Mouse (Mus musculus) kidney, adult 2 months (tissue): Measurements from ENCODE around the gene Pax9. TPM values are rescaled to one million over a fixed set of nuclear protein-coding genes. Genes with fewer than 3 reads are reported as not detected.

Source experiments
- DNase-seq: peaks from one replicate; pipeline ENCODE4 v3.0.0; 2021
- H3K27ac ChIP-seq: fragments of 200-500 bp; 2 replicates; pipeline ENCODE4 v1.5.1; 2012; ENCODE audit warnings: low read depth, low read length, control low read depth, inconsistent platforms; ENCODE audit not compliant: insufficient read depth
- H3K27me3 ChIP-seq: fragments of 200-500 bp; replicated peaks from 2 replicates; pipeline ENCODE4 v1.6.1; 2012; ENCODE audit warnings: mild to moderate bottlenecking, moderate library complexity, low read length, inconsistent platforms; ENCODE audit not compliant: control insufficient read depth, insufficient read depth
- H3K36me3 ChIP-seq: fragments of 200-500 bp; 2 replicates; pipeline ENCODE4 v1.6.1; 2012; ENCODE audit warnings: mild to moderate bottlenecking, moderate library complexity, low read length, inconsistent platforms; ENCODE audit not compliant: control insufficient read depth, insufficient read depth
- H3K4me1 ChIP-seq: fragments of 200-500 bp; 2 replicates; pipeline ENCODE4 v1.6.1; 2011; ENCODE audit warnings: low read length; ENCODE audit not compliant: control insufficient read depth, insufficient read depth
- H3K4me3 ChIP-seq: fragments of 200-500 bp; 2 replicates; pipeline ENCODE4 v1.5.1; 2011; ENCODE audit warnings: mild to moderate bottlenecking, low read depth, low read length, control low read depth; ENCODE audit not compliant: insufficient read depth
- CTCF ChIP-seq: fragments of 200-500 bp; conservative IDR thresholded peaks from 2 replicates; pipeline ENCODE4 v1.5.1; 2011; ENCODE audit warnings: low read depth, mild to moderate bottlenecking, control low read depth, low read length, moderate library complexity, mixed read lengths; ENCODE audit not compliant: insufficient read depth, insufficient read length
- POLR2A ChIP-seq: fragments of 200-500 bp; IDR thresholded peaks from one replicate; pipeline ENCODE4 v1.6.1; 2011; ENCODE audit warnings: low read depth, low read length, control low read depth
- WGBS: fragments of 180-500 bp; shearing (Covaris S2); methylation state at CpG from one replicate; pipeline ENCODE4 v1.1.7; 2018; 5-methylcytosine and 5-hydroxymethylcytosine counted together
- polyA plus RNA-seq: library from polyadenylated mRNA; depleted of rRNA; stranded (reverse); fragments of >200 nt; gene quantifications from 2 replicates; pipeline ENCODE4 v1.2.3, GENCODE M21; 2012

The Pax9 gene
- polyA plus RNA-seq, 1 experiment = not detected

DNA sequence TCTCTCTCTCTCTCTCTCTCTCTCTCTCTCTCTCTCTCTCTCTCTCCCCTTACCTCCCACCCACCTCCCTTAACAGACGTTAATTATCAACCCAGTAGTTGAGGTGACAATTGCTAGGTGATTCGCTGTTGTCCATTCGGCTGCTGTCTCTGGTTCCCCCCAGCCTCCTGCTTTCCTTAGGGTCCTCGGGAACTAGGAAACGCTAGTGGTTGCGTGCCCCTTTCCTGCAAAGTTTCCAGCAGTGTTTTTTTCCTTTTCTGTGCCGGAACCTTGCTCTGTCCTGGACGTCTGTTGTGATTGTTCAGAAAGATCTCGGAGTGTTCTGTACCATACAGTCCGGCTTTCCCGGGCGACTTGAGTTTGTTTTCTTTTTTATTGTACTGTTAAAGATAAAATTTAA, 6.2 kb downstream of the Pax9 start:
- TF ChIP-seq CTCF (no peak), POLR2A (no peak)
- 7% methylated on average over 12 of the region's 12 CpGs for WGBS
- no peak overlapping the region for H3K27ac ChIP-seq
- peaks cover 12% of the 10 kb centered on the region for H3K27me3 ChIP-seq
- H3K4me1 ChIP-seq = 0 out of 2 replicates have a peak, but pooled peaks cover 10% of the 10 kb centered on the region
- no peaks in the 10 kb centered on the region for H3K36me3 ChIP-seq
- no peak for DNase-seq
- H3K4me3 ChIP-seq = no peak overlapping the region

DNA sequence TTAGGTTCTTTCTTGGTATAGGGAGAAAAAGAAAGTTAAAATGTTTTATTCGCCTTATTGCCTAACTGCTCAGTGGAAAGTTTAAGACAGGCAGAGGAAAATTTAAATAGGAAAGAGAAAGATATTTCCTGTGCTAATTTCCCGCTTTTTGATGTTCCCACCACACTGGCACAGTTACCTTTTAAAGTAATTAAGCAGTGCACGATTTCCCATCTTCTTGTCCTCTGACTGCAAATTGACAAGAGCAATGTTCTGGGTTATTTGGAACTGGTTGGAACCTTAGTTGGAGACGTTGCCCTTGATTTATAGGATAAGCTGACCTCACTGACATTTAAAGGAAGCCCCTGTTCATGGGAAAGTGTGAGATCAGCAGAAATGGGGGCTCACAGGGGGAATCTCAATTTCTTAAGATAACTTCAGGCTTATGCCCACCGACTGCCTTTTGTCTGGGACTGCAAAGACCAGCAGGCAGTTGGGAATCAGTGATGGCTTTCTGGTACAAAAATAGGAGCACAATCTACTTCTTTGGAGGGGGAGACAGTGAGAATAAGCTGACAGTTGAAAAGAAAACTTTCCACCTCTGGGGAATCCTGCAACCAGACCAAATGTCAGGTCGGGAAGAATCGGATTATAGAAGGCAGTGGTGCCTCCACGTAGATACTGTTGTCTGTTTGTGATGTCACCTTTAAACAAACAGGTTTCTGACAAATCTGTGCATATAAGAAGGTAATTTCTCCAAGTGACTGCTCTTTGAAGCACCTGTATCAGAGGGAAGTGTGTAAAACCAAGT, 6.8 kb downstream of the Pax9 start:
- 16% methylated on average over 8 of the region's 8 CpGs for WGBS
- Histone ChIP-seq H3K36me3 (no peaks in the 10 kb centered on the region), H3K27me3 (peaks cover 12% of the 10 kb centered on the region), H3K27ac (no peak overlapping the region), H3K4me1 (0 out of 2 replicates have a peak, but pooled peaks cover 10% of the 10 kb centered on the region), H3K4me3 (no peak overlapping the region)
- no peak for DNase-seq
- TF ChIP-seq CTCF = no peak
- no peak for TF ChIP-seq POLR2A

DNA sequence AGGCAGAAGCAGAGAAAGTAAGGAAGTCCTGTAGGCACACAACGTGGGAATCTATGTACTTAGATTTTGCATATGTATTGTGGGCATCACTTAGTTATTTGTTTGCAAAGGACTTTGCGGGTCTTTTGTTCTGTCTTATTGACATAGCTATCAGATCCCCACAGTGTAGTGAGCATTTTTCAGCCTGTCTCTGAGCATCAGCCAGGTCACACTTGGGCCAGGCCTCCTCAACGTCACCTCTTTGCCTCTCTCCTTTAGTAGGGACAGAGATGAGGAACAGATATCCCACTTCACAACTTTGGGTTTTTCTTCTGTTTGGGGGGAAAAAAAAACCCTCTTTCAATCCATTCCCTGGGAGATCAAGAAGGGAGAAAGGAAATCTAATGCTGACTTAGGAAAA, 7.8 kb downstream of the Pax9 start:
- TF ChIP-seq CTCF = no peak
- no peak for TF ChIP-seq POLR2A
- no peak for DNase-seq
- peaks cover 12% of the 10 kb centered on the region for H3K27me3 ChIP-seq
- 0 out of 2 replicates have a peak, but pooled peaks cover 10% of the 10 kb centered on the region for H3K4me1 ChIP-seq
- 54% methylated on average over 3 of the region's 3 CpGs for WGBS
- no peak overlapping the region for H3K27ac ChIP-seq
- no peak overlapping the region for H3K4me3 ChIP-seq
- H3K36me3 ChIP-seq = no peaks in the 10 kb centered on the region

DNA sequence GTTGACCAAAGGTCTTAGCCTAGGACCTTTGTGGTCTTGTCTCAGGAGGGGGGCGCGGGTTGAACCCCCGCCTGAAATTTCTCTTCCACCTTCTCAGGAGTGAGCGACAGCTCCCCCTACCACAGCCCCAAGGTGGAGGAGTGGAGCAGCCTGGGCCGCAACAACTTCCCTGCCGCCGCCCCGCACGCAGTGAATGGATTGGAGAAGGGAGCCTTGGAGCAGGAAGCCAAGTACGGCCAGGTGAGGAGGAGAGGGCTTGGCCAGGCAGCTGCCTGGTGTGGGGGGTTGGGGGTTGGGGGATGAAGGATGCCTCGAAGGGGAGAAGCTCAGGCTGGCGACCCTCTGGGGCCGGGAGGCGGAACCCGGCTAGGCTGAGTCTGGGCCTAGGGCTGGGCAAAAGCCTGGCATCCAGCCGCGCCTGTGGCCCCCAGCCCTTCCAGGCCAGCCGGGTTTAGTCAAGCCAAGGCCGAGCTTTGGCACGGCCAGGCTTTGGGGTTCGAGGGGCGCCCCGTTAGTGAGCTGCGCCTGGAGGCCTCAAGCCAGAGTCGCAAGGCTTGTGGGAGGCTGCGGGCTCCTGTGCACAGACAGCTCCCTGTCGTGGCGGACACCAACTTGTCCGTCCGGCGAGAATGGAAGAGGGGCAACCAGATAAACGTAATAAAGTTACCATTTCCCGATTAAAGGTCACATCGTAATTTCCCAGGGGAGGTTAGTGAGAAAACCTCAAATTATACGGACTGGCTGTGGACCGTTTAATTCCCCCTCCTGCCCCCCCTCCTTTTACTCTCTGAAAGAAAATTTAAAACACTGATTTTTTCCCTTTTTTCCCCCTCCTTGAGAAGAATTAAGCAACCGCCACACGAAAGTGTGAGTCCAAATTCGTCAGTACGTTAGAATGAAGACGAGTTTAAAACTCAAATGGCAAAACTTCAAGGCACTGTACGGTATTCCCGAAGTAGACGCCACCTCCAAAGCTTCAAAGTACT, 8.6 kb downstream of the Pax9 start:
- 0 out of 2 replicates have a peak, but pooled peaks cover 10% of the 10 kb centered on the region for H3K4me1 ChIP-seq
- H3K27ac ChIP-seq = no peak overlapping the region
- TF ChIP-seq CTCF (no peak), POLR2A (no peak)
- H3K36me3 ChIP-seq = no peaks in the 10 kb centered on the region
- 17% methylated on average over 44 of the region's 44 CpGs for WGBS
- no peak overlapping the region for H3K4me3 ChIP-seq
- no peak for DNase-seq
- H3K27me3 ChIP-seq = peaks cover 12% of the 10 kb centered on the region

DNA sequence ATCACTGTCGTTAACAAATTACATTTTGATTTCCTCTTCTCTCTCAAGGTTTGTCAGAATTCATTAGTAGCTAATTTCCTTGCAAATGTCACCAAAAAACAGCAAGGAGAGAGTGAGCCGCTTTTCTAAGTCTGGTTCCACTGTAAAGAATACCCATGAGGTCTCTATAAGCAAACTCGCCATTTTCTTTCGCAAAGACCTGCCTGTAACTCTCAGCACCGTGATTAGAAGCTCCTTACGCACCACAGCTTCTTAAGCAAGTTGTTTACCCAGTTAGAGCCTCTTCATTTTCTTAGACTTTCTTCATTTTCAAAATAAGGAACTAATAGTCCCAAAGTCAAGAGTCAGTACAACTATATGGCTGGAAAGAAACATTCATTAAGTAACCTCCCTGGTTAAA, 9.4 kb downstream of the Pax9 start:
- WGBS = 32% methylated on average over 6 of the region's 6 CpGs
- Histone ChIP-seq H3K27me3 (peaks cover 8% of the 10 kb centered on the region), H3K4me1 (0 out of 2 replicates have a peak, but pooled peaks cover 5% of the 10 kb centered on the region), H3K4me3 (no peak overlapping the region), H3K36me3 (no peaks in the 10 kb centered on the region), H3K27ac (no peak overlapping the region)
- TF ChIP-seq CTCF (no peak), POLR2A (no peak)
- DNase-seq = no peak

DNA sequence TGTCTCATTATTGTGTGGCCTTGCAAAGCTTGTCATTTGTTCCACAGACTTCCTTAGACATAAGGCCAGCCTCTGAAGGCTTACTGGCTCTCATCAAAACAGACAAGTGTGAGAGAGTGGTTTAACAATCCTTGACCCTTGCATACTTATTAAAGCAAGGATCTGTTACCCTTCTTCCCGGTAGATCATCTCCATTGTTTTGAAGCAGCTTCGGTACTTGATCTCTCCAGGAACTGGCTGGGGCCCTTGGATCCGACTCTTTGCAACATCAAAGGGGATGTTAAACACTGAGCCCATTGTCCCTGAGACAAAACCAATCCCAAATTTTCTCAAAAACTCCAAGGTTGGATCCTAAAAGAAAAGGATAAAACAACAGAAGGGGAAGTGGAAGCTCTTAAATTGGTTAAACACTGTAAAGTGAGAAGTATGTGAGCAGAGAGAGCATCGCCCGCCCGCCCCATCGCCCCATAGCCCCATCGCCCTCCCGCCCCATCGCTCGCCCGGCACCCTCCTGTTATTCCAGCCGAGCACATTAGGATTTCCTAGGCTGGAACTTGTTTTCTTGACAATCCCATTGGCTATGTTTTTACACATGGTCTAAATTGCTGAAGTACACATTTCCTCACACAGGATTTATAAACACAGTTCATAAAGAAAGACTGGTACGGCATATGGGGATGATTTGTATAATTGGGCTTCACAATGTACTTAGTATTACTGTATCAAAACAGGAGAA, 26.6 kb downstream of the Pax9 start:
- H3K4me1 ChIP-seq = no peaks in the 10 kb centered on the region
- H3K27ac ChIP-seq = no peak overlapping the region
- WGBS = 49% methylated on average over 14 of the region's 14 CpGs
- H3K27me3 ChIP-seq = no peaks in the 10 kb centered on the region
- DNase-seq = no peak
- no peak overlapping the region for H3K4me3 ChIP-seq
- TF ChIP-seq CTCF = no peak
- TF ChIP-seq POLR2A = no peak
- H3K36me3 ChIP-seq = no peaks in the 10 kb centered on the region
